Mouse (Mus musculus) hindbrain, postnatal 0 days (tissue): ENCODE results near the gene Fam81a. TPM values are rescaled to one million over a fixed set of nuclear protein-coding genes. Genes with fewer than 3 reads are reported as not detected.

Experiments used
- ATAC-seq: fragments of 200-750 bp; cut with Nextera tagmentation; 2 replicates; pipeline ENCODE4 v1.8.0; 2017; ENCODE audit warnings: mild to moderate bottlenecking, moderate TSS enrichment, moderate library complexity
- DNase-seq: peaks from one replicate; pipeline ENCODE4 v3.0.0-alpha.2; 2015; ENCODE audit warnings: low spot score
- H3K27ac ChIP-seq: fragments of 300-500 bp; sonication (generic); 2 replicates; pipeline ENCODE4 v1.5.1; 2014; ENCODE audit warnings: mild to moderate bottlenecking
- H3K27me3 ChIP-seq: fragments of 300-500 bp; sonication (generic); 2 replicates; pipeline ENCODE4 v1.6.1; 2014; ENCODE audit warnings: low read length, mixed read lengths; ENCODE audit not compliant: insufficient read depth
- H3K36me3 ChIP-seq: fragments of 300-500 bp; sonication (generic); 2 replicates; pipeline ENCODE4 v1.6.1; 2014; ENCODE audit warnings: low read length, mixed read lengths; ENCODE audit not compliant: insufficient read depth
- H3K4me1 ChIP-seq: fragments of 300-500 bp; sonication (generic); 2 replicates; pipeline ENCODE4 v1.6.1; 2014; ENCODE audit warnings: antibody characterized with exemption, low read length, mixed read lengths; ENCODE audit not compliant: insufficient read depth
- H3K4me2 ChIP-seq: fragments of 300-500 bp; sonication (generic); 2 replicates; pipeline ENCODE4 v1.6.1; 2014; ENCODE audit warnings: low read depth, mild to moderate bottlenecking, low read length, moderate library complexity, mixed read lengths
- H3K4me3 ChIP-seq: fragments of 300-500 bp; sonication (generic); 2 replicates; pipeline ENCODE4 v1.5.1; 2014; ENCODE audit warnings: low read length
- H3K9ac ChIP-seq: fragments of 300-500 bp; sonication (generic); replicated peaks from 2 replicates; pipeline ENCODE4 v1.6.1; 2014; ENCODE audit warnings: mild to moderate bottlenecking, low read length, moderate library complexity, mixed read lengths
- H3K9me3 ChIP-seq: fragments of 300-500 bp; sonication (generic); 2 replicates; pipeline ENCODE4 v1.6.1; 2016; ENCODE audit warnings: low read length, mixed read lengths
- CTCF ChIP-seq: IDR thresholded peaks from 2 replicates; pipeline ENCODE4 v1.5.1; 2016; ENCODE audit warnings: antibody characterized with exemption, control low read depth, low read depth
- WGBS: fragments of 180-500 bp; shearing (Covaris S2); extraction: QIAGEN DNeasy Blood & Tissue Kit; methylation state at CpG from one replicate; pipeline ENCODE4 v1.1.7; 2014; 5-methylcytosine and 5-hydroxymethylcytosine counted together
- polyA plus RNA-seq: library from polyadenylated mRNA; unstranded; fragments of >200 nt; fragmentation: Nextera tagmentation; extraction: Ambion mirVana; gene quantifications from 2 replicates; pipeline ENCODE4 v1.2.1, GENCODE M21; 2015
- total RNA-seq: library from RNA; depleted of rRNA; stranded (reverse); fragments of >200 nt; gene quantifications from 2 replicates; pipeline ENCODE4 v1.2.3, GENCODE M21; 2014

Gene Fam81a
- total and polyA plus RNA-seq, 2 experiments from 2014 or later: 14.4 to 16.3 TPM

DNA sequence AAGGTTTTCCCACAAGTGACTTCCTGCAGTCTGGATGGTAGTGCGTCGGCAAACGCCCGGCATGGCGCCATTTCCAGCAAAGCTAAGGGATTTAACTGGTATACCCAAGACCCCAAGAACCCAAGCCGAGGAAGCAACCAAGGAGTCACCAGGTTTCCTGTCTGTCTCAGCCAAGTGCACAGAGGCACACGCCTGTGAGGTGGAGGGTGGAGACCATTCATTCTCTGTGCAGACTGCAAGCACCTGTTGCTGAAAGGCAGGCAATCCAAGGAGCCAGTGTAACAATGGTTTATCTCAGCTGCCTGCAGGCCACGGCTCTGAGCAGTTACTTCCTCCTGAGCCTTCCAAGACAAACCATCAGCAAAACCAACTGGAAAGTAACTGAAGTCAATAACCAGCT lies 70.0 kb downstream of the Fam81a start:
- Histone ChIP-seq H3K27ac (no peak overlapping the region), H3K27me3 (no peaks in the 10 kb centered on the region), H3K9ac (no peak overlapping the region), H3K9me3 (no peaks in the 10 kb centered on the region), H3K4me2 (no peak overlapping the region), H3K4me1 (no peaks in the 10 kb centered on the region), H3K36me3 (no peaks in the 10 kb centered on the region), H3K4me3 (no peak overlapping the region)
- WGBS: 85% methylated on average over 8 of the region's 8 CpGs
- no peak for DNase-seq
- no peak for TF ChIP-seq CTCF
- no peak for ATAC-seq

DNA sequence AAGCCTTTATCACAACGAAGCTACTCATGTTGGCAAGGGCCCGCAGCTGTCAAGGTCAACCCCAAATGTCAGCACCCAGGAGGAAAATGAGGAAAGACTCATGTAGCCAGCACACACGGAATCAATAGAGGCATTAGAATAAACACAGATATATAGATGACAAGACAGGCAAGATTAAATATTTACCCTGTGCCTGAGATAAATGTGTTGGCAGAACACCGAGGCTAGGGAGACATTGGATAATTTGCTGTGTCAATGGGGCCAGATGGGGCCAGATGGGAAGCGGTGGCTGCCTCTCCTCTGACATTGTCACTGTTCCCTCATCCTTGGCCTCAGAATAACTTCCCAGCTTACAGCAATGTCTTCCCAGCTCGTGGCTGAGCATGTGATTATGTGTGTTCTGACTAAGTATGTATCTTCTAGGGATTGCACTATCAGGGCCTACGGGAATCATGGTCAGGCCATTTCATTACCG lies 72.4 kb downstream of the Fam81a start:
- Histone ChIP-seq H3K9me3 (no peaks in the 10 kb centered on the region), H3K4me1 (no peaks in the 10 kb centered on the region), H3K4me2 (no peak overlapping the region), H3K27ac (no peak overlapping the region), H3K27me3 (no peaks in the 10 kb centered on the region), H3K36me3 (no peaks in the 10 kb centered on the region), H3K9ac (no peak overlapping the region), H3K4me3 (no peak overlapping the region)
- TF ChIP-seq CTCF: no peak
- no peak for ATAC-seq
- DNase-seq: peak; percentile 11
- WGBS: 44% methylated on average over 8 of the region's 8 CpGs

DNA sequence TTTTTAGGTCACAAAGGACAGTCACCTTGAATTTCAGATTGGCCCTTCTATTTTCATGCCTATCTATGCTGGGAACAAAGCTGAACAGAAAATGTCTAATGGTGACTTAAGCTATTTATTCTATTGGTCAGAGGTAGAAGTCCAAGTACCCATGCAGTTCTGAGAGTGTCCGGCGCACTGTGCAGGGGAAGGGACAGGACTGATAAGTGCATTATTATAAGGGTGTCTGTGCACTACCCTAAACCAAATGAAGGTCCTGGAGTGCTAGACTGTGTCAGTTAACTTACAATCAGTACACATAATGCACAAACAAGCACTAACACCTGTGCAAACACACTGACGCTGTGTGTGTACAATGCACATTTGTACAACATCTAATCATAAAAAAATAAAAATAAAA lies 74.9 kb downstream of the Fam81a start:
- Histone ChIP-seq H3K4me1 (no peaks in the 10 kb centered on the region), H3K27ac (no peak overlapping the region), H3K9me3 (no peaks in the 10 kb centered on the region), H3K4me3 (no peak overlapping the region), H3K36me3 (no peaks in the 10 kb centered on the region), H3K4me2 (no peak overlapping the region), H3K27me3 (no peaks in the 10 kb centered on the region), H3K9ac (no peak overlapping the region)
- DNase-seq (no peak), ATAC-seq (no peak)
- no peak for TF ChIP-seq CTCF
- WGBS: 94% methylated on average over 3 of the region's 3 CpGs

DNA sequence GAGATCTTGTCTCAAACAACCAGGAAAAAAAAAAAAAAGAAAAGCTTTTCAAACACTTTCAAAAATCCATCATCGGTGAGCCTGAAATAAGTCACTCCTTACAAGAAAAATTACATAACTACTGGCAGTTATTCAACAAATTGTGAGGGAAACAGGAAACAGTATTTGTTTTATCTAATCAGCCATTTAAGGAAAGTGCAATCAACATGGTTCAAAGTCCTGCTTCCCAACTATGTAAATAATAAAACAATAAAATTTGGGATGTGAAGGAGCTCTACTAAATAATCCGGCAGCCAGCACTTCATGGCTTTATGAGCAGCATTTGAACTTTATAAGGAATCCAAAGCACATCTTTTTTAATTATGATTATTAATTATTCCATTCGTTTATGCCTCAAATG lies 80.3 kb downstream of the Fam81a start:
- DNase-seq: no peak
- no peak for ATAC-seq
- Histone ChIP-seq H3K4me2 (no peak overlapping the region), H3K9ac (no peak overlapping the region), H3K27me3 (no peaks in the 10 kb centered on the region), H3K4me1 (no peaks in the 10 kb centered on the region), H3K4me3 (no peak overlapping the region), H3K9me3 (no peaks in the 10 kb centered on the region), H3K27ac (no peak overlapping the region), H3K36me3 (no peaks in the 10 kb centered on the region)
- WGBS: 83% methylated on average over 3 of the region's 3 CpGs
- TF ChIP-seq CTCF: no peak

DNA sequence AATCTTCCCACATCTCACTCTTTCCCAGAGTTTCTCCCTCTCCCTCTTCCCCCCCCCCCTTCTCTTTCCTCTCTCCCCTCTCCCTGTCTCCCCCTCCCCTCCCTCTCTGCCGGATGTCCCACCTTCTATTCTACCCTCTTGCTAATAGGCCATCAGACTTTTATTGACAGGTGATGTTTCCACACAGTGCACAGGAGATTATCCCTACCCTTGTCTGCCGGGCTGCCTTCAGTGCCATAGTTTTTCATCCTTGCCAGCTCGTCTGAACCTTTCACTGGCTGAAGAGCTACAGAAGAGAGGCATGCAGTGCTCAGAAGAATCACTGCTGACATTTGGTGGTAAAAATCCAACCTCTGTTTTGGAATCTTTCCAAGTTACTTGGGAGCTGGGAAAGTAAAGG lies 88.9 kb downstream of the Fam81a start:
- Histone ChIP-seq H3K4me2 (no peak overlapping the region), H3K9me3 (no peaks in the 10 kb centered on the region), H3K4me1 (no peaks in the 10 kb centered on the region; the same call in 1 of the 2 replicates), H3K4me3 (no peak overlapping the region), H3K9ac (no peak overlapping the region), H3K36me3 (no peaks in the 10 kb centered on the region), H3K27me3 (no peaks in the 10 kb centered on the region), H3K27ac (no peak overlapping the region)
- no peak for TF ChIP-seq CTCF
- WGBS: 44% methylated on average over 3 of the region's 3 CpGs
- DNase-seq (no peak), ATAC-seq (no peak)

DNA sequence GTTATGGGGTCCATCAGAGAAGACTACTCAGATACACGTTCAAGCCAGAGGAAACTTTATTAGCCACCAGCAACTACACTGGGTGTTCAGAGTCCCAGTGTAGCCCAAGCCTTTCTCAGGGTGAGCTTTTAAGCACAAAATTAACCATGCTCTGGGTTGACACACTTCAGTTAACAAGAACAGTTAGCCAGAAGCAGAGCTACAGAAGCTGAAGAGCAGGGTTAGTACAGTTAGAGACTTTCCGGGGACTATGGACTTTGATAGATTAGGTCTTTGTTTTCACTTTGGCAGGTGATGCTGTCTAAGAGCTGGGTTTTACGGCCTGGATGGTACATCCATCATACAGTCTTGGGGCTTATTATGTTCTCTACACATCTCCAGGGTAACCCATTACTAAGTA lies 89.6 kb downstream of the Fam81a start:
- no peak overlapping the region for H3K27ac ChIP-seq
- no peaks in the 10 kb centered on the region for H3K36me3 ChIP-seq
- no peaks in the 10 kb centered on the region; the same call in 1 of the 2 replicates for H3K4me1 ChIP-seq
- ATAC-seq (no peak), DNase-seq (no peak)
- H3K4me2 ChIP-seq: no peak overlapping the region
- H3K27me3 ChIP-seq: no peaks in the 10 kb centered on the region
- H3K9me3 ChIP-seq: no peaks in the 10 kb centered on the region
- H3K4me3 ChIP-seq: no peak overlapping the region
- TF ChIP-seq CTCF: no peak
- no peak overlapping the region for H3K9ac ChIP-seq
- WGBS: 62% methylated on average over 3 of the region's 3 CpGs

DNA sequence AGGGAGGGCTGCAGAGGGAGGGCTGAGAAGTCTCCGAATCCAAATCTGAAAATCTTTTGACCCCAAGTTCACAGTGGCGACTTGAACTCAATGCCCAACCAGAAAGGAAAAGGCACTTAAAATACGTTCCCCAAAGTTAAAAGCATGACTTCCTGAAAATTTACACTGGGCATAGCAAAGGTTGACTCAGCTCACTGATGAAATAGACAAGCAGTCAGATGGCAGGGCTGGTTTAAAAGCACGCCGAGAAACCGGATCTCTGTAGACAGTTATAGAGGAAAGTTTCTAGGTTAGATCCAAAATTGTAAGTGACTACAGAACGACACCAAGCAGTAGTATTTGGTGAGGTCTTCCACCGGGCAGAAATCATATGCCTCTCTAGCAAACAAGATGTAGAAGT lies 92.5 kb downstream of the Fam81a start:
- ATAC-seq (no peak), DNase-seq (no peak)
- H3K36me3 ChIP-seq: no peaks in the 10 kb centered on the region
- H3K9me3 ChIP-seq: no peaks in the 10 kb centered on the region
- TF ChIP-seq CTCF: no peak
- no peak overlapping the region for H3K4me3 ChIP-seq
- WGBS: 41% methylated on average over 8 of the region's 8 CpGs
- no peak overlapping the region for H3K4me2 ChIP-seq
- no peak overlapping the region for H3K27ac ChIP-seq
- H3K27me3 ChIP-seq: no peaks in the 10 kb centered on the region
- H3K4me1 ChIP-seq: no peaks in the 10 kb centered on the region; the same call in 1 of the 2 replicates
- H3K9ac ChIP-seq: no peak overlapping the region
